Mouse (Mus musculus) forebrain, postnatal 0 days (tissue): ENCODE results near the gene Haus3. TPM values are rescaled to one million over a fixed set of nuclear protein-coding genes. Genes with fewer than 3 reads are reported as not detected.

ENCODE experiments used
- ATAC-seq: fragments of 200-750 bp; cut with Nextera tagmentation; 2 replicates; pipeline ENCODE4 v1.8.0; 2017; ENCODE audit warnings: mild to moderate bottlenecking, moderate library complexity
- DNase-seq: peaks from one replicate; pipeline ENCODE4 v3.0.0-alpha.2; 2015
- H3K27ac ChIP-seq: fragments of 300-500 bp; sonication (generic); 2 replicates; pipeline ENCODE4 v1.5.1; 2014; ENCODE audit warnings: low read depth, mild to moderate bottlenecking, antibody characterized with exemption, low read length, moderate library complexity, mixed read lengths
- H3K27me3 ChIP-seq: fragments of 300-500 bp; sonication (generic); 2 replicates; pipeline ENCODE4 v1.6.1; 2014; ENCODE audit warnings: mild to moderate bottlenecking, low read length, mixed read lengths; ENCODE audit not compliant: insufficient read depth
- H3K36me3 ChIP-seq: fragments of 300-500 bp; sonication (generic); 2 replicates; pipeline ENCODE4 v1.6.1; 2014; ENCODE audit warnings: mild to moderate bottlenecking, moderate library complexity; ENCODE audit not compliant: insufficient read depth
- H3K4me1 ChIP-seq: fragments of 300-500 bp; sonication (generic); 2 replicates; pipeline ENCODE4 v1.6.1; 2014; ENCODE audit warnings: antibody characterized with exemption; ENCODE audit not compliant: insufficient read depth
- H3K4me2 ChIP-seq: fragments of 300-500 bp; sonication (generic); 2 replicates; pipeline ENCODE4 v1.6.1; 2014; ENCODE audit warnings: low read depth, mild to moderate bottlenecking, moderate library complexity
- H3K4me3 ChIP-seq: fragments of 300-500 bp; sonication (generic); 2 replicates; pipeline ENCODE4 v1.5.1; 2014; ENCODE audit warnings: low read depth, low read length, mixed read lengths
- H3K9ac ChIP-seq: fragments of 300-500 bp; sonication (generic); 2 replicates; pipeline ENCODE4 v1.6.1; 2014; ENCODE audit warnings: mild to moderate bottlenecking
- H3K9me3 ChIP-seq: fragments of 300-500 bp; sonication (generic); 2 replicates; pipeline ENCODE4 v1.6.1; 2016; ENCODE audit warnings: low read length
- CTCF ChIP-seq: sonication (generic); IDR thresholded peaks from 2 replicates; pipeline ENCODE4 v1.5.1; 2016; ENCODE audit warnings: antibody characterized with exemption, control low read depth, low read depth
- WGBS: fragments of 180-500 bp; shearing (Covaris S2); extraction: QIAGEN DNeasy Blood & Tissue Kit; methylation state at CpG from one replicate; pipeline ENCODE4 v1.1.7; 2014; 5-methylcytosine and 5-hydroxymethylcytosine counted together
- polyA plus RNA-seq: library from polyadenylated mRNA; unstranded; fragments of >200 nt; fragmentation: Nextera tagmentation; extraction: Ambion mirVana; gene quantifications from 2 replicates; pipeline ENCODE4 v1.2.1, GENCODE M21; 2015
- total RNA-seq: library from RNA; depleted of rRNA; stranded (reverse); fragments of >200 nt; gene quantifications from 2 replicates; pipeline ENCODE4 v1.2.3, GENCODE M21; 2014

Haus3 gene
- total and polyA plus RNA-seq, 2 experiments from 2014 or later, result 9.1 to 11.4 TPM

- peaks cover 8% of the 10 kb centered on the region; the same call in 1 of the 2 replicates for H3K36me3 ChIP-seq
- no peak for TF ChIP-seq CTCF
- H3K9ac ChIP-seq, result peak overlapping the region; percentile 92
- peak overlapping the region; percentile 88 for H3K27ac ChIP-seq
- peaks cover 31% of the 10 kb centered on the region for H3K4me1 ChIP-seq
- peak; percentile 26 for DNase-seq
- ATAC-seq, result peak; percentile 6
- H3K4me3 ChIP-seq, result peak overlapping the region; percentile 99
- no peaks in the 10 kb centered on the region for H3K27me3 ChIP-seq
- no peaks in the 10 kb centered on the region for H3K9me3 ChIP-seq
- H3K4me2 ChIP-seq, result peak overlapping the region; percentile 65
- under 1% methylated on average over 42 of the region's 46 CpGs for WGBS
These were observed 17.6 kb upstream of the Haus3 start for GRCm38 (mm10) chr5:34186961-34187391.

- H3K4me2 ChIP-seq, result peak overlapping the region; percentile 65
- no peaks in the 10 kb centered on the region for H3K27me3 ChIP-seq
- H3K36me3 ChIP-seq, result peaks cover 12% of the 10 kb centered on the region; the same call in 1 of the 2 replicates
- peak overlapping the region; percentile 92 for H3K9ac ChIP-seq
- no peaks in the 10 kb centered on the region for H3K9me3 ChIP-seq
- DNase-seq (no peak), ATAC-seq (no peak)
- TF ChIP-seq CTCF, result no peak
- peaks cover 31% of the 10 kb centered on the region for H3K4me1 ChIP-seq
- H3K4me3 ChIP-seq, result peak overlapping the region; percentile 99
- H3K27ac ChIP-seq, result no peak overlapping the region
- 69% methylated on average over 2 of the region's 2 CpGs for WGBS
These were observed 17.1 kb upstream of the Haus3 start for GRCm38 (mm10) chr5:34186391-34186790.

- no peak for TF ChIP-seq CTCF
- peak overlapping the region; percentile 65 for H3K4me2 ChIP-seq
- no peak overlapping the region for H3K27ac ChIP-seq
- peaks cover 31% of the 10 kb centered on the region for H3K4me1 ChIP-seq
- DNase-seq (no peak), ATAC-seq (no peak)
- 0 out of 2 replicates have a peak overlapping the region, but pooled peaks have one; percentile 92 for H3K9ac ChIP-seq
- H3K27me3 ChIP-seq, result no peaks in the 10 kb centered on the region
- H3K4me3 ChIP-seq, result peak overlapping the region; percentile 99
- no peaks in the 10 kb centered on the region for H3K9me3 ChIP-seq
- H3K36me3 ChIP-seq, result peaks cover 12% of the 10 kb centered on the region; the same call in 1 of the 2 replicates
These were observed 16.5 kb upstream of the Haus3 start for GRCm38 (mm10) chr5:34185791-34186190.

- H3K27ac ChIP-seq, result no peak overlapping the region
- H3K36me3 ChIP-seq, result peaks cover 15% of the 10 kb centered on the region; the same call in 1 of the 2 replicates
- no peak for DNase-seq
- H3K4me3 ChIP-seq, result no peak overlapping the region
- H3K9ac ChIP-seq, result no peak overlapping the region
- no peak for TF ChIP-seq CTCF
- H3K4me2 ChIP-seq, result peak overlapping the region; percentile 65
- H3K27me3 ChIP-seq, result no peaks in the 10 kb centered on the region
- H3K4me1 ChIP-seq, result peaks cover 31% of the 10 kb centered on the region
- WGBS, result 93% methylated on average over 1 of the region's 1 CpGs
- H3K9me3 ChIP-seq, result no peaks in the 10 kb centered on the region
- no peak for ATAC-seq
These were observed 15.8 kb upstream of the Haus3 start for GRCm38 (mm10) chr5:34185051-34185580.

- ATAC-seq (no peak), DNase-seq (no peak)
- Histone ChIP-seq H3K4me3 (no peak overlapping the region), H3K27ac (no peak overlapping the region), H3K9ac (no peak overlapping the region), H3K4me1 (peaks cover 31% of the 10 kb centered on the region), H3K27me3 (no peaks in the 10 kb centered on the region), H3K36me3 (peaks cover 18% of the 10 kb centered on the region; the same call in 1 of the 2 replicates), H3K9me3 (no peaks in the 10 kb centered on the region), H3K4me2 (no peak overlapping the region)
- WGBS, result 91% methylated on average over 3 of the region's 3 CpGs
- TF ChIP-seq CTCF, result no peak
These were observed 14.6 kb upstream of the Haus3 start for GRCm38 (mm10) chr5:34183976-34184375.

GRCm38 (mm10) chr5:34183156-34183880 is 14.0 kb upstream of the Haus3 start:
- DNase-seq (no peak), ATAC-seq (no peak)
- Histone ChIP-seq H3K9ac (no peak overlapping the region), H3K9me3 (no peaks in the 10 kb centered on the region), H3K4me3 (no peak overlapping the region), H3K27me3 (no peaks in the 10 kb centered on the region), H3K36me3 (peaks cover 24% of the 10 kb centered on the region), H3K4me1 (peaks cover 26% of the 10 kb centered on the region), H3K27ac (no peak overlapping the region), H3K4me2 (no peak overlapping the region)
- no peak for TF ChIP-seq CTCF
- 45% methylated on average over 5 of the region's 5 CpGs for WGBS

GRCm38 (mm10) chr5:34182486-34182885 is 13.2 kb upstream of the Haus3 start:
- DNase-seq (no peak), ATAC-seq (no peak)
- no peak for TF ChIP-seq CTCF
- H3K36me3 ChIP-seq, result peaks cover 31% of the 10 kb centered on the region
- 72% methylated on average over 3 of the region's 3 CpGs for WGBS
- no peaks in the 10 kb centered on the region for H3K9me3 ChIP-seq
- no peak overlapping the region for H3K4me3 ChIP-seq
- H3K9ac ChIP-seq, result no peak overlapping the region
- H3K4me2 ChIP-seq, result no peak overlapping the region
- no peaks in the 10 kb centered on the region for H3K27me3 ChIP-seq
- peaks cover 25% of the 10 kb centered on the region for H3K4me1 ChIP-seq
- no peak overlapping the region for H3K27ac ChIP-seq
